Mouse (Mus musculus) adrenal gland, postnatal 0 days (tissue): ENCODE measurements around the gene Acad8. TPM values are rescaled to one million over a fixed set of nuclear protein-coding genes. Genes with fewer than 3 reads are reported as not detected.

Source experiments
- polyA plus RNA-seq: library from polyadenylated mRNA; unstranded; fragments of >200 nt; fragmentation: Nextera tagmentation; extraction: Ambion mirVana; gene quantifications from 2 replicates; pipeline ENCODE4 v1.2.1, GENCODE M21; 2015

Gene Acad8
- polyA plus RNA-seq: 32.6 and 62.5 TPM in 2 replicates

GRCm38 (mm10) chr9:26999461-27000395 lies at the start of gene Acad8, which contains the start of gene Thyn1:
TSS of gene Acad8 (minus strand) at chr9:26999566.
TSS of gene Thyn1 (plus strand) at chr9:26999710.

GRCm38 (mm10) chr9:27029828-27030762 lies 30.7 kb upstream of the Acad8 start, which contains the start of the genes Vps26b and Ncapd3:
TSS of gene Vps26b (minus strand) at chr9:27030065.
TSS of gene Ncapd3 (plus strand) at chr9:27030175.

Other genes starting within 250 kb of the Acad8 start
- 2.4 and 2.6 TPM in 2 replicates for gene Glb1l2, start 193.1 kb downstream of the Acad8 start, polyA plus RNA-seq
- gene Glb1l3, start 138.7 kb downstream of the Acad8 start, polyA plus RNA-seq: 0.50 and 1.2 TPM in 2 replicates
- not detected in 2 replicates for gene Gm1110, start 76.5 kb downstream of the Acad8 start, polyA plus RNA-seq
- 123 and 145 TPM in 2 replicates for gene Thyn1, start 144 bp upstream of the Acad8 start, polyA plus RNA-seq
- 21.8 and 24.6 TPM in 2 replicates for gene Vps26b, start 30.5 kb upstream of the Acad8 start, polyA plus RNA-seq
- 6.3 and 11.4 TPM in 2 replicates for gene Ncapd3, start 30.6 kb upstream of the Acad8 start, polyA plus RNA-seq
- gene Jam3, start 155.9 kb upstream of the Acad8 start, polyA plus RNA-seq: 54.0 and 62.8 TPM in 2 replicates